Mouse (Mus musculus): Measurements from ENCODE around the gene Hgd. TPM values are rescaled to one million over a fixed set of nuclear protein-coding genes. Genes with fewer than 3 reads are reported as not detected.
A peak's percentile ranks its signal among the peaks of the same experiment; 100 is the strongest.

Hgd gene
- polyA plus RNA-seq, 1 experiment from 2014 or later: 0.28 TPM

- H3K9me3 ChIP-seq (replicated peaks): no peaks in the 10 kb centered on the region
- H3K27ac ChIP-seq: no peak overlapping the region
- no peak for DNase-seq (ENCODE audit: low spot score)
- no peaks in the 10 kb centered on the region for H3K36me3 ChIP-seq
- no peaks in the 10 kb centered on the region for H3K4me1 ChIP-seq
- no peak overlapping the region for H3K4me3 ChIP-seq
- no peaks in the 10 kb centered on the region for H3K27me3 ChIP-seq (ENCODE audit: low read depth, poor library complexity, severe bottlenecking)
- WGBS: 83% methylated on average over 9 of the region's 9 CpGs
These were observed 83.9 kb downstream of the Hgd start for GRCm38 (mm10) chr16:37663643-37664459.

DNA sequence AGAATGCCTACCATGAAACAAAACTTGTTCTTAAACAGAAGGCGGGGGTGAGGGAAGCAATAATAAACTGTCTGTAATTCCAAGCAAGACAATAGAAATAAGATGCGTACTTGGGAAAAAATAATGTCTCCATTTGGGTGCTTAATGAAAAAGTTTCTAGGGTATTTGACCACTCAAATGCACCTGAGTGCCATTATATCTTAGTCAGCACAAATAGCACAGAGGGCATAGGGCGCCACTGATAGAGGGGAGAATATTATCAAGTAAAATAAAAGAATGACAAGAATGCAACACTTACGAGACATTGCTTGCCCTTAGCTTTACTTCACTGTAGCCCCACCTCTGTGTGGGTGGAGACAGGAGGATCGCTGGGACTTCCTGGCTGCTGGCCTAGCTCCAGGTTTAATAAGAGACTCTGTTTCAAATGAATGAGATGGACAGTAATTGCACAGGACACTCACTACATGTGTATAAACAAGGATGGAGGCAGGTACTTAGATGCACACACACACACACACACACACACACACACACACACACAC is 85.5 kb downstream of the Hgd start:
- WGBS: 80% methylated on average over 5 of the region's 5 CpGs
- DNase-seq (ENCODE audit: low spot score): no peak

GRCm38 (mm10) chr16:37670666-37671283 is 90.8 kb downstream of the Hgd start:
- Histone ChIP-seq H3K9me3 (replicated peaks) (no peaks in the 10 kb centered on the region), H3K36me3 (no peaks in the 10 kb centered on the region), H3K4me3 (no peak overlapping the region), H3K27ac (no peak overlapping the region), H3K4me1 (peaks cover under 1% of the 10 kb centered on the region), H3K27me3 (ENCODE audit: low read depth, poor library complexity, severe bottlenecking) (no peaks in the 10 kb centered on the region)
- DNase-seq (ENCODE audit: low spot score): no peak
- 39% methylated on average over 4 of the region's 4 CpGs for WGBS

More for the DNA sequence above, 85.5 kb downstream of the Hgd start:
- no peak overlapping the region for H3K4me3 ChIP-seq
- H3K4me1 ChIP-seq: no peaks in the 10 kb centered on the region
- H3K27ac ChIP-seq: no peak overlapping the region
- no peaks in the 10 kb centered on the region for H3K36me3 ChIP-seq
- no peaks in the 10 kb centered on the region for H3K27me3 ChIP-seq (ENCODE audit: low read depth, poor library complexity, severe bottlenecking)
- no peaks in the 10 kb centered on the region for H3K9me3 ChIP-seq (replicated peaks)

GRCm38 (mm10) chr16:37675326-37675725 is 95.4 kb downstream of the Hgd start:
- peaks cover 10% of the 10 kb centered on the region for H3K4me1 ChIP-seq
- no peak for DNase-seq (ENCODE audit: low spot score)
- H3K36me3 ChIP-seq: no peaks in the 10 kb centered on the region
- H3K4me3 ChIP-seq: no peak overlapping the region
- no peaks in the 10 kb centered on the region for H3K27me3 ChIP-seq (ENCODE audit: low read depth, poor library complexity, severe bottlenecking)
- H3K27ac ChIP-seq: no peak overlapping the region
- 91% methylated on average over 5 of the region's 5 CpGs for WGBS
- H3K9me3 ChIP-seq (replicated peaks): no peaks in the 10 kb centered on the region

GRCm38 (mm10) chr16:37676024-37676676 is 96.2 kb downstream of the Hgd start:
- Histone ChIP-seq H3K9me3 (replicated peaks) (no peaks in the 10 kb centered on the region), H3K4me3 (peak overlapping the region; percentile 14; the same call in 1 of the 2 replicates), H3K27me3 (ENCODE audit: low read depth, poor library complexity, severe bottlenecking) (no peaks in the 10 kb centered on the region), H3K27ac (peak overlapping the region; percentile 64), H3K4me1 (peaks cover 13% of the 10 kb centered on the region), H3K36me3 (no peaks in the 10 kb centered on the region)
- 58% methylated on average over 17 of the region's 17 CpGs for WGBS
- no peak for DNase-seq (ENCODE audit: low spot score)

DNA sequence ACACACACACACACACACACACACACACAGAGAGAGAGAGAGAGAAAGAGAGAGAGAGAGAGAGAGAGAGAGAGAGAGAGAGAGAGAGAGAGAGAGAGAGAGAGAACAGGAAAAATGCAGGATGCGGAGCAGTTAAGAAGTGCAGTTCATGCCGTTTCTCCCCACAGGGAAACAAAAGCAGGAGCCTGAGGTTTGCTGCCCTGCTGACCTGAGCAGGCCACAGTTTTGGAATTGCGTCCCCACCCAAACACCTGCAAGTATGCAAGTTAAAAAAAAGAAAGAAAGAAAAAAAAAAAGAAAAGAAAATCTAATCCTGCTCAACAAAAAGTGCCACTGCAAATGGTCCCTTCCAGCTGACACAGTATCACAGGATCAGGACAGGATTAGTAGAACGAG is 96.7 kb downstream of the Hgd start:
- whole genome bisulfite sequencing: 67% methylated on average over 4 of the region's 4 CpGs
- H3K4me3 ChIP-seq: 0 out of 2 replicates have a peak overlapping the region, but pooled peaks have one; percentile 14

DNA sequence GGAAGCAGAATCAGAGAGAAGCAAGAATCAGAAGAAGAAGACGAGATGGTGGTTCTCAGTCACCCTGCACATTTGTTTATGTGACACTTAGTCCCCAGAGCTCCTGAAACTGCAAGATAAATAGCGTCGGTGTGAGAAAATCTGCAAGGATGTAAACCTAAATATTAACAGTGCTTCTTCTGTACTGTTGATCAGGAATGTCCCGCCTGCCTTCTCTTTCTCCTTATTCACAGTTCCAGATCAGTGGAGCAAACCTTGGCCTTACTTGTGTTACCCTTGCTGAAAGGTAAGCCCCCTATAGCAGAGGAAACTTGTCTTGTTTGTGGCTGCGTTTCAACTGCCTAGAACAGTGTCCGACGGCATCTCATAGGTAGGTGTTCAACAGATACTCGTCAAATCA is 97.6 kb downstream of the Hgd start:
- Histone ChIP-seq H3K27me3 (ENCODE audit: low read depth, poor library complexity, severe bottlenecking) (no peaks in the 10 kb centered on the region), H3K27ac (no peak overlapping the region), H3K4me1 (peaks cover 13% of the 10 kb centered on the region), H3K4me3 (no peak overlapping the region), H3K9me3 (replicated peaks) (no peaks in the 10 kb centered on the region), H3K36me3 (no peaks in the 10 kb centered on the region)
- WGBS: 91% methylated on average over 8 of the region's 8 CpGs
- no peak for DNase-seq (ENCODE audit: low spot score)

More for the DNA sequence above, 96.7 kb downstream of the Hgd start:
- Histone ChIP-seq H3K27me3 (ENCODE audit: low read depth, poor library complexity, severe bottlenecking) (no peaks in the 10 kb centered on the region), H3K36me3 (no peaks in the 10 kb centered on the region), H3K9me3 (replicated peaks) (no peaks in the 10 kb centered on the region), H3K27ac (peak overlapping the region; percentile 64; the same call in 1 of the 2 replicates), H3K4me1 (peaks cover 13% of the 10 kb centered on the region)
- no peak for DNase-seq (ENCODE audit: low spot score)

GRCm38 (mm10) chr16:37680216-37680615 is 100.3 kb downstream of the Hgd start:
- DNase-seq (ENCODE audit: low spot score): no peak
- Histone ChIP-seq H3K27me3 (ENCODE audit: low read depth, poor library complexity, severe bottlenecking) (no peaks in the 10 kb centered on the region), H3K36me3 (no peaks in the 10 kb centered on the region), H3K9me3 (replicated peaks) (no peaks in the 10 kb centered on the region), H3K27ac (no peak overlapping the region; the same call in 1 of the 2 replicates), H3K4me1 (peaks cover 36% of the 10 kb centered on the region), H3K4me3 (no peak overlapping the region)
- WGBS: 90% methylated on average over 2 of the region's 2 CpGs

DNA sequence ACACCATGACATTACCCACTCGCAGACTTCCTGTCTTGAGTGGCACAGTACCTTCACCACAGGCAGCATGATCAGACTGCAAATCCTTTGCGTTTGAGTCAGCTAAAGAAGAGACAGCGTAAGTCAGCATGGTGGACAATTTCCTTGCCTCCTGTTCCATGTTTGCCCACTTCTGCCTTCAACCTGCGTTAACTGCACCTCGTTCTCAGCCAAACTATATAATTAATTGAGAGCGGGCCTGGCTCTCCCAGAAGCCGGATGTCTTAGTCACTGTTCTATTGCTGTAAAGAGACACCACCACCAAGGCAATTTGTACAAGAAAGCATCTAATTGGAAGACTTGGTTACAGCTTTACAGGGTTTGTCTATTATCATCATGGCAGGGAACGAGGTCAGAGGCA is 100.9 kb downstream of the Hgd start:
- WGBS: 78% methylated on average over 8 of the region's 8 CpGs
- peaks cover 41% of the 10 kb centered on the region for H3K4me1 ChIP-seq
- no peak overlapping the region for H3K27ac ChIP-seq
- H3K4me3 ChIP-seq: no peak overlapping the region
- no peaks in the 10 kb centered on the region for H3K36me3 ChIP-seq
- no peaks in the 10 kb centered on the region for H3K27me3 ChIP-seq (ENCODE audit: low read depth, poor library complexity, severe bottlenecking)
- no peak for DNase-seq (ENCODE audit: low spot score)
- H3K9me3 ChIP-seq (replicated peaks): no peaks in the 10 kb centered on the region

Other genes with a start within 250 kb of the Hgd start
- gene Stxbp5l, start 195.2 kb upstream of the Hgd start, polyA plus RNA-seq (2016; fragmentation: Nextera tagmentation; extraction: Ambion mirVana): 0.05 and 0.29 TPM in 2 replicates
- gene Gtf2e1, start 40.4 kb upstream of the Hgd start, polyA plus RNA-seq (2016; fragmentation: Nextera tagmentation; extraction: Ambion mirVana): 45.0 and 48.1 TPM in 2 replicates
- gene Rabl3, start 40.3 kb upstream of the Hgd start, polyA plus RNA-seq (2016; fragmentation: Nextera tagmentation; extraction: Ambion mirVana): 38.9 and 39.4 TPM in 2 replicates
- 40.4 and 46.7 TPM in 2 replicates for gene Ndufb4, start 74.3 kb downstream of the Hgd start, polyA plus RNA-seq (2016; fragmentation: Nextera tagmentation; extraction: Ambion mirVana)
- gene Fstl1, start 196.7 kb downstream of the Hgd start, polyA plus RNA-seq (2016; fragmentation: Nextera tagmentation; extraction: Ambion mirVana): 160 and 215 TPM in 2 replicates

Data from limb, embryonic 10.5 days (tissue).